Mouse (Mus musculus): ENCODE data around the gene Arid3a. TPM values are rescaled to one million over a fixed set of nuclear protein-coding genes. Genes with fewer than 3 reads are reported as not detected.

The Arid3a gene
- total and polyA plus RNA-seq, 2 experiments from 2014 or later, result 3.3 to 9.5 TPM

DNA sequence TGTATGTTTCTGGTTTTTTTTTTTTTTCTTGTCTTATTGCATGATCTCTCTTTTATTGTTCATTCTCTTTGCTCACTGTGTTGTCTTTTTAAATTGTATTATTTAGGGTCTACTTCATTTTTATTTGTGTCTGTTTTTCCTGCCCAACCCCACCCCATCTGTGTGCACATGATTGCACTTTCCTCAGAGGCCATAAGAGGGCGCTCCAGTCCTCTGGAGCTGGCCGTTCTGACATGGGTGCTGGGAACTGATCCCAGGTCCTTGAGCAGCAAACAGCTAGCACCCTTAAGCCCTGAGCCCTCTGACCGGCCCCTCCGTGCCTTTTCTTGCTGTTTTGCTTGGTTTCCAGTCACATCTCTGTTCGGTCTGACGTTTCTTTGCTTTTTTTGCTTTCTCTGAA lies 64.7 kb downstream of the Arid3a start:
- 86% methylated on average over 6 of the region's 6 CpGs for WGBS
- ATAC-seq (ENCODE audit: low FRiP score) (no peak), DNase-seq (ENCODE audit: low spot score) (no peak)
- no peak overlapping the region for H3K27ac ChIP-seq (ENCODE audit: low read depth, low read length)
- peaks cover 24% of the 10 kb centered on the region for H3K27me3 ChIP-seq (ENCODE audit: insufficient read depth, low read length)
- 0 out of 2 replicates have a peak, but pooled peaks cover 2% of the 10 kb centered on the region for H3K4me1 ChIP-seq (ENCODE audit: insufficient read depth, low read length)
- H3K9me3 ChIP-seq (ENCODE audit: low read length), result no peaks in the 10 kb centered on the region
- no peak overlapping the region for H3K4me3 ChIP-seq (ENCODE audit: low read depth, low read length)
- H3K36me3 ChIP-seq (ENCODE audit: insufficient read depth, low read length), result no peaks in the 10 kb centered on the region
- peak; percentile 18; the same call in 1 of the 2 replicates for TF ChIP-seq CTCF (IDR thresholded peaks at IDR 0.05)
- no peak overlapping the region for H3K4me2 ChIP-seq (ENCODE audit: low read depth, low read length, poor library complexity, severe bottlenecking)
- no peak overlapping the region for H3K9ac ChIP-seq (replicated peaks; ENCODE audit: low read length, poor library complexity, severe bottlenecking)

DNA sequence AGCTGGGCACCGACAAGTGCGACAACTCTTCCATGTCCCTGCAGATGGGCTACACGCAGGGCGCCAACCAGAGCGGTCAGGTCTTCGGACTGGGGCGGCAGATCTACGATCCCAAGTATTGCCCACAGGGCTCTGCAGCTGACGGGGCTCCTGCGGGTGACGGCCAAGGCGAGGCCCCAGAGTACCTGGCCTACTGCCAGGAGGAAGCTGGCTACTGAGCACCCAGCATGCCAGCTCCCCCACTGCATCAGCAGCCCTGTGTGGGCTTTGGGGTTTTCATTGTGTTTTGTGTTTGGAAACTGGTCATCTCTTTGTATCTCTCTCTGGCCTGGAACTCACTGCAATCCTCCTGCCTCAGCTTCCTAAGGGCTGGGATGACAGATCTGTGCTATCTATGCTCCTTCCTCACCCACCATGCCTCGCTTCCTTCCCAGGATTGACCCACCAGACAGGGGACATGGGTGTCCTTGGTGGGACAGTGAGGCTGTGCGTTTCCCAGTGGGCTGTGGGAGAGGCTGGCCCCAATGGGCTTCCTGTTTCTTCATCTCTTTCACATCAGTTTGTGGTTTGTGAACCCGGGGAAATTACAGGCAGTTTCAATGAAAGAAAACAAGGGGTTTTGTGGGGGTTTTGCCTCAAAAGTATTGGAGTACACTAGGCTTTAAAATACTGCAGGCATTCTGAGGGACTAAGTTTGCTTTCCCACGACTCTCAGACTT lies 67.7 kb downstream of the Arid3a start:
- H3K9ac ChIP-seq (replicated peaks; ENCODE audit: low read length, poor library complexity, severe bottlenecking), result no peak overlapping the region
- no peak for DNase-seq (ENCODE audit: low spot score)
- no peak overlapping the region for H3K4me2 ChIP-seq (ENCODE audit: low read depth, low read length, poor library complexity, severe bottlenecking)
- no peaks in the 10 kb centered on the region for H3K36me3 ChIP-seq (ENCODE audit: insufficient read depth, low read length)
- 86% methylated on average over 16 of the region's 16 CpGs for WGBS
- ATAC-seq (ENCODE audit: low FRiP score), result no peak
- no peaks in the 10 kb centered on the region for H3K4me1 ChIP-seq (ENCODE audit: insufficient read depth, low read length)
- no peaks in the 10 kb centered on the region for H3K9me3 ChIP-seq (ENCODE audit: low read length)
- TF ChIP-seq CTCF (IDR thresholded peaks at IDR 0.05), result no peak
- peaks cover 5% of the 10 kb centered on the region for H3K27me3 ChIP-seq (ENCODE audit: insufficient read depth, low read length)
- no peak overlapping the region for H3K4me3 ChIP-seq (ENCODE audit: low read depth, low read length)
- no peak overlapping the region for H3K27ac ChIP-seq (ENCODE audit: low read depth, low read length)

DNA sequence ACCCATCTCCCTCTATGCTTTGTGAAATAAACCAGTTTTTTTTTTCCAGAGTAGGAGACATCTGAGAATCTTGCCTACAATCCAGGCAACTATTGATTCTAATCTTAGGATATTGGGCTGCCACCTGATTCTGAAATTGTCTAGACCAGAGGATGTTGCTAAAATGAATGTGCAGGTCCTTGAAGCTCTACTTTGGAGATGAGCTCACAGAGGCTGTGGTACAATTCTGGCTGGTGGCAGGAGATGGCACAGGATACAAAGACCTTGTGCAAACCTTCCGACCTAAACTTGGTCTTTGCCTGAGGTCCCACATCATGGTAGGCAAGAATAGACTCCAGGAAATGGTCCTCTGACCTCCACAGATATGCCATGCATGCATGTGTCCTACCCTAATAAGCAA lies 68.8 kb downstream of the Arid3a start:
- no peaks in the 10 kb centered on the region for H3K27me3 ChIP-seq (ENCODE audit: insufficient read depth, low read length)
- H3K36me3 ChIP-seq (ENCODE audit: insufficient read depth, low read length), result no peaks in the 10 kb centered on the region
- no peak overlapping the region for H3K4me2 ChIP-seq (ENCODE audit: low read depth, low read length, poor library complexity, severe bottlenecking)
- H3K4me1 ChIP-seq (ENCODE audit: insufficient read depth, low read length), result no peaks in the 10 kb centered on the region
- TF ChIP-seq CTCF (IDR thresholded peaks at IDR 0.05), result no peak
- ATAC-seq (ENCODE audit: low FRiP score) (no peak), DNase-seq (ENCODE audit: low spot score) (no peak)
- no peak overlapping the region for H3K9ac ChIP-seq (replicated peaks; ENCODE audit: low read length, poor library complexity, severe bottlenecking)
- H3K9me3 ChIP-seq (ENCODE audit: low read length), result no peaks in the 10 kb centered on the region
- H3K27ac ChIP-seq (ENCODE audit: low read depth, low read length), result no peak overlapping the region
- 80% methylated on average over 1 of the region's 1 CpGs for WGBS
- H3K4me3 ChIP-seq (ENCODE audit: low read depth, low read length), result no peak overlapping the region

DNA sequence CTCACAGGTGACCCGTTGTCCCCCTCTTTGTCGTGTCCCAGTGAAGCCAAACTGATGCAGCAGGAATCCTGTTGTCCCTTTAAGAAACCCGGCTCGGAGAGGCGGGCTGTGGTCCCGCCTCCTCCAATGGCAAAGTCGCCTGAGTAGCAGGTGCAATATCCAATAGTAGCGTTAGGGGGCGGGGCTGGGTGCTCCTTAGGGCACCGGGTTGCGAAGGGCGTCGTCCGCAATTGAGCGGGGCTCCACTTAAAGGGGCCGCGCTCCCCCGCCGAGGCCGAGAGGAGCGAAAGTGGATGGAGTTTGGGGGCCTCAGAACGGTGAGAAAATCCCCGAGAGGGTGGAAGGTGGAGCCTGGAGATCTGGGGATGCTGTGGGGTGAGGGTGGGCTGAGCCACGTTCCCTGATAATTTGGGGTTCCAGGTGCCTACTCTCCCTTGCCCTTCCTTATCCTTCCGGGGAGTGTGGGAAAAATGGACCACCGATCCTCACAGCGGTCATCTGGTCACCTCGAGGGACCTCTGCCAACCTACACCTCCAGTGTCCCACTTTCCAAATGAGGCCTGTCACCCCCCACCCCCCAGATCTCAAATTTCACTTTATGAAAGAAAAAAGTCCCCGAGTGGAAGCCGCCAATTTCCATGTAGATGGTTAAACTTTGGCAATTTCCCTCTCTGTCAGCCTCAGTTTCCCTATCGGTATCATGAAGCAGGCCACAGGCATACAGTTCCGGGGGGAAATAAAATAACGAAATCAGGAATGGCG lies 69.6 kb downstream of the Arid3a start, which contains the start of gene Abca7:
Gene Abca7, plus strand, starts transcription at position 223 of the 762 bp plus-strand sequence.
- no peaks in the 10 kb centered on the region for H3K36me3 ChIP-seq (ENCODE audit: insufficient read depth, low read length)
- peak; percentile 41 for TF ChIP-seq CTCF (IDR thresholded peaks at IDR 0.05)
- peak within 1 kb of the TSS; percentile 25; the same call in 1 of the 2 replicates for H3K9ac ChIP-seq (replicated peaks; ENCODE audit: low read length, poor library complexity, severe bottlenecking)
- no peaks in the 10 kb centered on the region for H3K9me3 ChIP-seq (ENCODE audit: low read length)
- WGBS, result under 1% methylated on average over 34 of the region's 34 CpGs
- peak within 1 kb of the TSS; percentile 38 for H3K4me3 ChIP-seq (ENCODE audit: low read depth, low read length)
- no peak within 1 kb of the TSS for H3K27ac ChIP-seq (ENCODE audit: low read depth, low read length)
- ATAC-seq (ENCODE audit: low FRiP score) (peak; percentile 92), DNase-seq (ENCODE audit: low spot score) (peak; percentile 98)
- no peaks in the 10 kb centered on the region for H3K27me3 ChIP-seq (ENCODE audit: insufficient read depth, low read length)
- H3K4me1 ChIP-seq (ENCODE audit: insufficient read depth, low read length), result no peaks in the 10 kb centered on the region
- peak within 1 kb of the TSS; percentile 72 for H3K4me2 ChIP-seq (ENCODE audit: low read depth, low read length, poor library complexity, severe bottlenecking)

DNA sequence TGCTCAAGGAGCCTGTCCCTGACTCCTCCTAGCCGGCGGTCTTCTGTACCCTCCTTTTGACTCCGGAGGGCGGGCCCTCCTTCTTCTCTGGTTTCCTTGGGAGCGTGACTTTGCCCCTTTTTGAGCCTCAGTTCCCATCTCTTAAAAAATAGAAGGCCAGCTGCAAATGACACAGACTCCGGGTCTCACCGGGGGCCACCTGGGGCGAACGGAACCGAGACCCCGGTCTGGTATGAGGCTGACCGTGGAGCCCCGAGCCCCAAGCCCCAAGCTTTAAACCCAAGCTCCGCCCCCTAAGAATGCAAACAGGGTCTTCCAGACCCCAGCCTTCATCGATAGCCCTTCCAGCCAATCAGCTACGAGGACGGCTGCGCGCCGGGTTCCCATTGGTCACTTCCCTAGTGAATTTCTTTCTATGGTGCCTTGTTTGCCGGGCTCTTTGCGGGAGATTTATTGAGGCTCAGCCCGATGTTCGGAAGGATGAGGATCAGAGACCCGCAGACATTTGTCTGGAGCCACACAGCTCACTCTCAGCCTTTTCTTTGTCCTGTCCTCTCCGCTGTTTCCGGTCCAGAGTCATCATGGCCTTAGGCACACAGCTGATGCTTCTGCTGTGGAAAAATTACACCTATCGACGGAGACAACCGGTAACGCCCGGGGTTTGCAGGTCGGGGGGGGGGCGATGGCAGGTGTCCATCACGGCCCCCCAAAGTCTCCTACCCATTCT lies 70.4 kb downstream of the Arid3a start:
- H3K9me3 ChIP-seq (ENCODE audit: low read length), result no peaks in the 10 kb centered on the region
- no peak overlapping the region for H3K9ac ChIP-seq (replicated peaks; ENCODE audit: low read length, poor library complexity, severe bottlenecking)
- no peak overlapping the region for H3K27ac ChIP-seq (ENCODE audit: low read depth, low read length)
- H3K4me1 ChIP-seq (ENCODE audit: insufficient read depth, low read length), result no peaks in the 10 kb centered on the region
- under 1% methylated on average over 35 of the region's 35 CpGs for WGBS
- H3K36me3 ChIP-seq (ENCODE audit: insufficient read depth, low read length), result no peaks in the 10 kb centered on the region
- H3K4me3 ChIP-seq (ENCODE audit: low read depth, low read length), result peak overlapping the region; percentile 38
- peak overlapping the region; percentile 72 for H3K4me2 ChIP-seq (ENCODE audit: low read depth, low read length, poor library complexity, severe bottlenecking)
- DNase-seq (ENCODE audit: low spot score) (peak; percentile 89), ATAC-seq (ENCODE audit: low FRiP score) (peak; percentile 42; the same call in 1 of the 2 replicates)
- TF ChIP-seq CTCF (IDR thresholded peaks at IDR 0.05), result no peak
- peaks cover 4% of the 10 kb centered on the region; the same call in 1 of the 2 replicates for H3K27me3 ChIP-seq (ENCODE audit: insufficient read depth, low read length)
